Mouse (Mus musculus) right cerebral cortex, adult 2 months (tissue): ENCODE results near the gene Fgfr2.
"Not testable (repeated sequence)": the region's sequence is repeated elsewhere in the genome, so short reads cannot be mapped to it uniquely, and the experiment has no call there.

Experiments used
- DNase-seq, 2 experiments: peaks; one replicate each; pipeline ENCODE4 v3.0.0; 2021 to 2022; ENCODE audit warnings: low spot score in 2 of 2

Fgfr2 gene

DNA sequence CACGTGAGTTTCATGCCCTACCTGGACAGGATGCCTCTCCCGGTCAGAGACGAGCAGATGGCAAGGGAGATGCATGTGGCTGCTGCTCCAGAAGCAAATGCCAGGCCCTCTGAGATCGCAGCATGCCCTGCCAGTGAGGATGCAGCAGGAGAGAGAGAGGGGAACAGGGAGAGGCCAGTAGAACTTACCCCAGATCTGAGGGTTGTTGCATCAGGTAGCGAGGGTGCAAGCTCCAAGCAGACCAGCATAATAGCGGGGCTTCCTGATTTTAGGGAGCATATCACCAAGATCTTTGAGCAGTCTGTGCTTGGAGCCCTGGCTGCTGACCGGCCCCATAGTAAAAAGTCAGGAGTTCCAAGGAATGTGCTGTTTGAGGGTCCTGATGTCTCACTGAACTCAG is 2497.8 kb downstream of the Fgfr2 start:
- no peak for DNase-seq

GRCm38 (mm10) chr7:130624299-130624698 is 2498.9 kb downstream of the Fgfr2 start:
- no peak for DNase-seq

GRCm38 (mm10) chr7:130622359-130622758 is 2500.8 kb downstream of the Fgfr2 start:
- DNase-seq: no peak

DNA sequence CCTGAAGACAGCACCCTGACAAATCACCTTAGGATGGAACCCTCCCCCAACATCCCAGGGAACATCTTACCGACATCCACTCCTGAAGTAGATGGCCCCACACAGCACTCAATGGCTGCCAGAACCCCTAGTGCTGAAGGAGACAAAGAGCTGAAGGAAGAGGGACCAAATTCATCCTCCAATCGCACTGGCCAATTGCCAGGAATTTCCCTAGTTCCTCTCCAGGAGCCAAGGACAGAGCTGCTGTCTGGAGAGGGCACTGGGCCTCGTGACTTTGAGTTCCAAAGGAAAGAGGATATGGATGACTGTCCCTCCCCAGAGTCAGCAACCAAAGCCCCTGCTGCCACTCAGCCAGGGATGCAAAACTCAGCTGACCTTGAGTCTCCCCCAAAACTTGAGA is 2501.2 kb downstream of the Fgfr2 start:
- DNase-seq: no peak

DNA sequence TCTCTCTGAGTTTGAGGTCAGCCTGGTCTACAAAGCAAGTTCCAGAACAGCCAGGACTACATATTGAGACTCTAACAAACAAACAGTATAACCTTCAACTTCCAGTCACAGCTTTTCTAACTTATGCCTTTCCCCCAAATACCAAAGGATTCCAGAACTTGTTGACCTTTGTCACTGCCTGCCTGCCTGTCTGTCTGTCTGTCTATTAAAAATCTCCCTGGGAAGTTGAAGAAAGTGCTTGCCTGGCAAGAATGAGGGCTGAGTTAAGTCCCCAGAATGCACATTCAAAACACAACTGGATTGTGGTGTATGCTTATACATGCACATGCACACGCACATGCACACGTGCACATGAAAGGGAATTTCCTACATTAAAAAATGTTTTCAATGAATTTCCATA is 2502.1 kb downstream of the Fgfr2 start:
- DNase-seq: no peak

- no peak for DNase-seq
Observed at GRCm38 (mm10) chr7:130617591-130617990, 2505.6 kb downstream of the Fgfr2 start.

GRCm38 (mm10) chr7:130613973-130614372 is 2509.2 kb downstream of the Fgfr2 start:
- no peak for DNase-seq

DNA sequence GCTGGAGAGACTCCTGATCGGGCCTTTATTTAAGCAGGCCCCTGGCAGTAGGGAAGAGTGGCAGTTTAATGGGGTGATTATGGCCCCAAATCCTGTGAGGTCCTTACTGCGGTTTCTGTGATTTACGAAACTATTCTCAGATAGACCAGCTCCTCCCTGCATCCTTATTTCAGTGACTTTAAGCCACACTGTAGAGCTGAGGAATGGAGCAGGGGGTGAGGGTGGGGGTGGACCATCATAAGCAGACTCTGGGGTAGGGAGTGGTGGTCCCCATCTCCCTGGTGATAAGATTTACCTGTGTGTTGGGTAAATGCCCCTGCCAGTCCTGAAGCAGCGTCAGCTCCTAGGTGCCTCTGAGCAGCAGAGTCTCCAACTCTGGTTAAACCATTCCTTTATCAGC is 2516.2 kb downstream of the Fgfr2 start:
- DNase-seq: no peak

GRCm38 (mm10) chr7:130605111-130605510 is 2518.0 kb downstream of the Fgfr2 start:
- no peak for DNase-seq

DNA sequence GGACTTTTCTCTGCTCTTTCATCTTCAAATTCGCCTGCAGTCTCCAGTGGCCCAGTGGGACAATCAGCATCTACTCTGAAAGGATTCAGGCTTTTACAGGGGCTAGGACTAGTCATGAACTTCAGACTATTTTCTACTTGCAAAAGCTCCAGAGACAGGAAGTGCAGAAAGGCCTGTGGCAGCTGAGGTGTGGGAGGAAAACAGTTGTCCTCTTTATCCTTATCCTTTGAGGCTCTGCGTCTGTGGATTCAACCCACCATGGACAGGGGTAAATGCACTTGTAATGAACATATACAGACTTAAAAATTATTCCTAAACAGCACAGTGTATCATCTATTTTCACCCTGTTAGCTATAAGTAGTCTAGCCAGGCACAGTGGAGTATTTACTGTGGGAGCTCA is 2518.8 kb downstream of the Fgfr2 start:
- peak; percentile 54 to 58 for DNase-seq

- peak; percentile 76 for DNase-seq
Observed at GRCm38 (mm10) chr7:130603556-130603955, 2519.6 kb downstream of the Fgfr2 start.

DNA sequence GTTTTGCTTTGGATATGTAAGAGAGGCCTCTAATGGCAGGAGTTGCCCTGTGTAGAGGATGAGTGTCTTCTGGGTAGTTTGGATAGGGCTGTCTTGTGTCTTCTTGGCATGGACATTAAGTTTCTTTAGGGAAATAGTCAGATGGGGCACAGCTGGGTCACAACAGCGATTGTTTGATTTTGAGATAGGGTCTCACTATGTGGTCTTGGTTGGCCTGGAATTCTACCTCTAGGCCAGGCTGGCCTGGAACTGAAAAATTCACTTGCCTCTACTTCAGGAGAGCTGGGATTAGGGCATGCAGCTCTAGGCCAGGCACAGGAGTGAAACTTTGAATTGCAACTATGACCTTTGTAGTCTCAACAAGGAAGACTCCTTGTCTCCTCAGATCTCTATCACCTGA is 2520.3 kb downstream of the Fgfr2 start:
- DNase-seq: no peak

GRCm38 (mm10) chr7:130600546-130600945 is 2522.6 kb downstream of the Fgfr2 start:
- DNase-seq: no peak

GRCm38 (mm10) chr7:130600074-130600473 is 2523.1 kb downstream of the Fgfr2 start:
- DNase-seq: no peak

GRCm38 (mm10) chr7:130597546-130597945 is 2525.6 kb downstream of the Fgfr2 start:
- no peak for DNase-seq

DNA sequence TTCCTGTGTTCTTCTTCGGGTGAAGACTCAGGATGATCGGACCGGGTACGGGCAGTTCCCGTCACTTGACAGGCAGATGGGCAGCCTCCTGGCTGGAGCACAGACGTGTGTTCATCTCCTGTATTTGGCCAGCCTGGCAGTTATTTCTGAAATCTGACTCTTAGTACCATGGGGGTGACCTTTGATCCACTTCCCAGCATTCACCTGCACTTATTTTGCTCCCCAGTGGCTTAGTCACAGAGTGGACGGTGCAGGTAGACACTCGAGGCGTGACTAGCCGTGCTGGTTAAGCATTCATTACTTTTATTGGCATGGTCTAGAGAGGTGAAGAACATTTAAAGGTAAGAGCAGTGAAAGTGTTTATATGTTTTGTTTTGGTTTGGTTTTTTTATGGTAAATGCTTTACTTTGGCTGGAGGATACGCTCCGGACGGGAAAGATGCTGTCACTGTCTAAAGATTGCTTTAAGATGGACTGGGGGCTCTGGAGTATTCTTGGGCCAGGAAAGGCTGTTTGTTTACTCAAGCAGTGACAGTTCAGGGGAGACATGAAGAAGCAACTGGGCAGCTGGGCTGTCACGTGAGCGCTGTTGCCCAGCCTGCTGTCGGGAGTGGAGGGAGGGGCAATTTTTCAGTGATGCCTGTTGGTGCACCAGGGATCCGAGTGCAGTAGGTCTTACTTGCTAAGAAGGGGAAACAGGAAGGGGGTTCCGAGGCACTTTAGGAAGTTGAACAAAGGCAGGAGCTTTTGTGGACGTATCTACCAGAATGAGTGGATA is 2526.9 kb downstream of the Fgfr2 start:
- DNase-seq: not testable (repeated sequence)

DNA sequence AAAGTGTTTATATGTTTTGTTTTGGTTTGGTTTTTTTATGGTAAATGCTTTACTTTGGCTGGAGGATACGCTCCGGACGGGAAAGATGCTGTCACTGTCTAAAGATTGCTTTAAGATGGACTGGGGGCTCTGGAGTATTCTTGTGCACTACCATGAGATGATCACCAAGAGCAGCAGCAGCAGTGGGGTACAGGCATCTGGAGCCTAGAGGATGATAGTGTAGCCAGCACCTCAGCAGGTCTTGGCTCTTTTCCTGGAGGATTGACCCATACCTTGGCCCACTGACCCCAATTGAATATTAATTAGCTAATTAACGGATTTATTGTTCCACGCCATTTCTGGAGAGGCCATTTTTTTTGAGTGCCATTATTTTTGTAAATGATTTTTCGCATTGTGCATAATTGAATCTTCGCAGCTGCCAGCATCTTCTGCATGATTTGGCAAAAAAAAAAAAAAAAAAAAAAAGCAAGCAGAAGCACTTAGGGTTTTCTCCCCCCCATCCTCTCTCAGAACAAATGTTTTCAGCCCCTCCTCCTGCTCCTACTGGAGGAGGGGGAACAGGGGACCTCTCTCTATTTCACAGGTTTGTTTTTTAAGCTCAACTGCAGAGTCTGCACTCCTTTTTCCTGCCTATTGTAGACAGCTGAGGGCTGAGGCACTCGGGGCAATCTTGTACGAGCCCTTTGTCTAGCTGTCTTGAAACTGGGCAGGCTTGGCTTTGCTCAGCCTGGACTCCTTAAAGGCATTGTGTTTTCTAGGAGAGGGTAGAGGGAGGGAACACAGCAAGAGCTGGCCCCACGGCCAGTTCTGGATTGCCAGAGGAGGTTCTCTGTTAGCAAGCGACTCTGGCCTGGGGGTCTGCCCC is 2529.5 kb downstream of the Fgfr2 start:
- not testable (repeated sequence) for DNase-seq

DNA sequence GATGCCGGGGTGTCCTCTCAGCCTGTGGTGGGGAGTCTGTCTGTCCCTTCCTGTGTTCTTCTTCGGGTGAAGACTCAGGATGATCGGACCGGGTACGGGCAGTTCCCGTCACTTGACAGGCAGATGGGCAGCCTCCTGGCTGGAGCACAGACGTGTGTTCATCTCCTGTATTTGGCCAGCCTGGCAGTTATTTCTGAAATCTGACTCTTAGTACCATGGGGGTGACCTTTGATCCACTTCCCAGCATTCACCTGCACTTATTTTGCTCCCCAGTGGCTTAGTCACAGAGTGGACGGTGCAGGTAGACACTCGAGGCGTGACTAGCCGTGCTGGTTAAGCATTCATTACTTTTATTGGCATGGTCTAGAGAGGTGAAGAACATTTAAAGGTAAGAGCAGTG is 2530.2 kb downstream of the Fgfr2 start:
- not testable (repeated sequence) for DNase-seq

DNA sequence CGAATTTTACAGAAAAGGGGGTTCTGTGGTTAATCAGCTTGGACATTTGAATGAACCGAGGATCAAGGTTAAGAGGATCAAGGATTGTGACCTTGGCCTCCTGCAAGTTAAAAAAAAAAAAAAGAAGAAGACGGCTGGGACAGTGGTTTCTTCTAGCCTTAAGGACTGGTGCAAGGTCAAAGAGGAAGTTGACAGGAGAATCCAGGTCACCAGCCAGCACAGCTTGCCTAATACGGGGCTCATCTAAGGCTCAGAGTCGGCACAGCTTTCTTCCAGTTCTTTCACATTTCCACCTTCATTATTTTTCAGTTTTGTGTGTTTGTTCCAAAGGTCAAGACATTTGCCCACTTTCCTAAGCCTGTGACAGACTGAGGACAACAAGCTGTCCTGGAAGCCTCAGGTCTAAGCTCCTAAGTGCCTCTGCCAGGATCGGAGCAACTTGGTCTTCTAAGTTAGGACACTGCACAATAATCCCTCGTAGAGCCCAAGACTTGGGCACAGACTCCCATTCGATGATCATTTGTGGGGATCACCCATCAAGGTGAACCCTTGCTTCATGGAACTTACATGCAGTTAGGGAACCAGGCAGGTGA is 2532.2 kb downstream of the Fgfr2 start:
- DNase-seq: no peak

DNA sequence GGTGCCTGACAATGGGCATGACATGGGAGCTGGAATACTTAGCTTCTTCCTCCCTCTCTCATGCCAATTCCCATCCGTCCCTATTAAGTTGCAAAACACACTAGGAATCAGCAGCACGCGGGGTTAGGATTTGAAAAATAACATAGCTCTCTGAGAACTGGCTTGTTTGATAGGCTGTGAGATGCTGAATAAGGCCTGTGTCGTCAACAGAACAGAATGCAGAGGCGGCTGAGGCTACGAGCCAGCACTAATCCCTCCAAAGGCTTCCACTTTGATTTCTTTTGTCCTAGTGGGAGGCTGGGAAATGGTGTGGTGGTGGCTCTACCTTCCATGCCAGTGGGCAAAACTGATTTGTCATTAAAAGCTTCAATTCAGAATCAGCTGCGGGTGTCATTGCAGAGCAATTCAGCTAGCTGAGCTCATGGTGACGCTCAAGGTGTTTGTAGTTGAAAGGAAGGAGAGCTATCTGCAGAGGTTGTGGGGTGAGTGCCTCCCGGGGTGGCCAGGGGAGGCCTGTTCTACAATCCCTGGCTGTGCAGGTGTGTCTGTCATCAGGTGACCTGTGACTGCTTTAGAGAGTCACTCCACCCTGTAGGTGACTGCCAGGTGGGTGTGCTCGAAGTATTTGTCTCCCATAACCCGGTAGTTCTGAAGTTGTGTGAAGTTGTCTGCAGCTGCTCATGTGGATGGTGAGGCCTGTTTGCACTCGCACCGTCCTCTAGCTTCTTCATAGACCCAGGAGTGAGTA is 2532.9 kb downstream of the Fgfr2 start:
- peak; percentile 17 to 21 for DNase-seq

- no peak for DNase-seq
Observed at GRCm38 (mm10) chr7:130586521-130587072, 2536.6 kb downstream of the Fgfr2 start.
